Mouse (Mus musculus): ENCODE results near the gene Smg1.

Smg1 gene

GRCm38 (mm10) chr7:118154150-118154549 is 89.3 kb downstream of the Smg1 start:
- no peak for DNase-seq (ENCODE audit: extremely low read depth, insufficient read length, low spot score)

- DNase-seq (ENCODE audit: extremely low read depth, insufficient read length, low spot score) = no peak
Observed at GRCm38 (mm10) chr7:118143602-118144001, 99.9 kb downstream of the Smg1 start.

- DNase-seq (ENCODE audit: extremely low read depth, insufficient read length, low spot score) = no peak
Observed at GRCm38 (mm10) chr7:118143123-118143522, 100.3 kb downstream of the Smg1 start.

GRCm38 (mm10) chr7:118141271-118141670 is 102.2 kb downstream of the Smg1 start:
- DNase-seq (ENCODE audit: extremely low read depth, insufficient read length, low spot score) = no peak

- DNase-seq (ENCODE audit: extremely low read depth, insufficient read length, low spot score) = no peak
Observed at GRCm38 (mm10) chr7:118135128-118135527, 108.3 kb downstream of the Smg1 start.

GRCm38 (mm10) chr7:118129430-118130041 is 113.9 kb downstream of the Smg1 start, which contains the start of gene Arl6ip1:
Gene Arl6ip1 (minus strand): TSS chr7:118129662.
- no peak for DNase-seq (ENCODE audit: extremely low read depth, insufficient read length, low spot score)

- no peak for DNase-seq (ENCODE audit: extremely low read depth, insufficient read length, low spot score)
Observed at GRCm38 (mm10) chr7:118128925-118129429, 114.5 kb downstream of the Smg1 start.

GRCm38 (mm10) chr7:118126219-118126875 is 117.1 kb downstream of the Smg1 start:
- no peak for DNase-seq (ENCODE audit: extremely low read depth, insufficient read length, low spot score)

- no peak for DNase-seq (ENCODE audit: extremely low read depth, insufficient read length, low spot score)
Observed at GRCm38 (mm10) chr7:118125736-118126135, 117.7 kb downstream of the Smg1 start.

GRCm38 (mm10) chr7:118123512-118124411 is 119.7 kb downstream of the Smg1 start:
- DNase-seq (ENCODE audit: extremely low read depth, insufficient read length, low spot score) = no peak

GRCm38 (mm10) chr7:118122235-118122634 is 121.2 kb downstream of the Smg1 start:
- no peak for DNase-seq (ENCODE audit: extremely low read depth, insufficient read length, low spot score)

GRCm38 (mm10) chr7:118120654-118121053 is 122.8 kb downstream of the Smg1 start:
- no peak for DNase-seq (ENCODE audit: extremely low read depth, insufficient read length, low spot score)

- DNase-seq (ENCODE audit: extremely low read depth, insufficient read length, low spot score) = no peak
Observed at GRCm38 (mm10) chr7:118119946-118120345, 123.5 kb downstream of the Smg1 start.

- DNase-seq (ENCODE audit: extremely low read depth, insufficient read length, low spot score) = no peak
Observed at GRCm38 (mm10) chr7:118119142-118119541, 124.3 kb downstream of the Smg1 start.

GRCm38 (mm10) chr7:118118426-118118825 is 125.0 kb downstream of the Smg1 start:
- DNase-seq (ENCODE audit: extremely low read depth, insufficient read length, low spot score) = no peak

- no peak for DNase-seq (ENCODE audit: extremely low read depth, insufficient read length, low spot score)
Observed at GRCm38 (mm10) chr7:118117539-118118210, 125.8 kb downstream of the Smg1 start.

GRCm38 (mm10) chr7:118116787-118117538 is 126.5 kb downstream of the Smg1 start:
- DNase-seq (ENCODE audit: extremely low read depth, insufficient read length, low spot score) = no peak

GRCm38 (mm10) chr7:118115877-118116568 is 127.4 kb downstream of the Smg1 start, which contains the start of gene Rps15a:
Gene Rps15a (minus strand): TSS chr7:118116188.
- peak; percentile 81 for DNase-seq (ENCODE audit: extremely low read depth, insufficient read length, low spot score)

GRCm38 (mm10) chr7:118115533-118115876 is 128.0 kb downstream of the Smg1 start:
- no peak for DNase-seq (ENCODE audit: extremely low read depth, insufficient read length, low spot score)

Measured in 3134 (cell line).